Mouse (Mus musculus): ENCODE results near the gene Socs4. TPM values are rescaled to one million over a fixed set of nuclear protein-coding genes. Genes with fewer than 3 reads are reported as not detected.

Socs4 gene
- total RNA-seq, 1 experiment = 6.7 TPM

DNA sequence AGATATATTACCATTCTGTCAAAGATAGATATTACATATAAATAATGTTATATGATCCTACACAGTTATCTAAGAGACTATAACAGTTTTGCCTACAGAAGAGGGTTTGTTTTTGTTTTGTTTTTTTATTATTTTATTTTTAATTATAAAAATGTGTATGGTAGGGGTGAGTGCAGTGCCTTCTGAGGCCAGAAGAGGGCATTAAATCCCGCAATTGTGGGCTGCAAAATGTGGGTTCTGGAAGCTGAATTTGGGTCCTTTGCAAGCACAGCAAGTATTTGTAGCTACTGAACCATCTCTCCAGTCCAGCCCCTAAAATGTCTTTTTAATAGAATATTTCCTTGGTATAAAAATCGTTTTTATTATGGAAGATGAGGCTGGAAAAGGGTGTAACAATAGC, 2.3 kb downstream of the Socs4 start:
- no peaks in the 10 kb centered on the region; a peak in 2 of 4 replicates for H3K4me1 ChIP-seq (ENCODE audit: control insufficient read depth in 2 of 2, insufficient read depth in 2 of 2, low read length in 2 of 2, poor library complexity in 1 of 2)
- in situ Hi-C loops (cut with MboI; ENCODE audit: low sequenced_read_pairs in 2 of 2, unreplicated experiment in 2 of 2) = no loop called here
- no peak for DNase-seq (ENCODE audit: low read depth, low spot score)
- no peak for TF ChIP-seq ZNF384 (IDR thresholded peaks at IDR 0.05; ENCODE audit: low read depth, low read length)
- TF ChIP-seq MAFK (IDR thresholded peaks at IDR 0.05; ENCODE audit: insufficient read depth, low read depth, low read length) = no peak
- no peak for TF ChIP-seq ZC3H11A (IDR thresholded peaks at IDR 0.05; ENCODE audit: borderline replicate concordance, low read depth, low read length)
- no peak for TF ChIP-seq CHD2 (IDR thresholded peaks at IDR 0.05; ENCODE audit: low read depth, low read length)
- no peak for TF ChIP-seq HCFC1 (IDR thresholded peaks at IDR 0.05; ENCODE audit: borderline replicate concordance, insufficient read depth, low read length)
- H3K4me3 ChIP-seq (ENCODE audit: insufficient read depth in 1 of 2, low read depth in 1 of 2, low read length in 2 of 2, poor library complexity in 1 of 2, severe bottlenecking in 1 of 2) = no peak overlapping the region
- H3K27ac ChIP-seq (ENCODE audit: insufficient read depth, low read depth, low read length, poor library complexity, severe bottlenecking) = no peak overlapping the region
- H3K36me3 ChIP-seq (ENCODE audit: control insufficient read depth, insufficient read depth, low read length, poor library complexity, severe bottlenecking) = no peaks in the 10 kb centered on the region; the same call in 1 of the 2 replicates
- no peak overlapping the region for H3K9ac ChIP-seq (ENCODE audit: insufficient read depth, low read depth, low read length, poor library complexity, severe bottlenecking)
- H3K9me3 ChIP-seq (ENCODE audit: control insufficient read depth, insufficient read depth, low read depth, low read length) = no peaks in the 10 kb centered on the region

GRCm38 (mm10) chr14:47281535-47281934, 4.8 kb downstream of the Socs4 start:
- H3K27ac ChIP-seq (ENCODE audit: insufficient read depth, low read depth, low read length, poor library complexity, severe bottlenecking) = no peak overlapping the region
- H3K9ac ChIP-seq (ENCODE audit: insufficient read depth, low read depth, low read length, poor library complexity, severe bottlenecking) = no peak overlapping the region
- no peaks in the 10 kb centered on the region for H3K4me1 ChIP-seq (ENCODE audit: control insufficient read depth in 2 of 2, insufficient read depth in 2 of 2, low read length in 2 of 2, poor library complexity in 1 of 2)
- H3K4me3 ChIP-seq (ENCODE audit: insufficient read depth in 1 of 2, low read depth in 1 of 2, low read length in 2 of 2, poor library complexity in 1 of 2, severe bottlenecking in 1 of 2) = no peak overlapping the region
- TF ChIP-seq CHD2 (IDR thresholded peaks at IDR 0.05; ENCODE audit: low read depth, low read length) (no peak), ZNF384 (IDR thresholded peaks at IDR 0.05; ENCODE audit: low read depth, low read length) (peak; percentile 79), HCFC1 (IDR thresholded peaks at IDR 0.05; ENCODE audit: borderline replicate concordance, insufficient read depth, low read length) (no peak), MAFK (IDR thresholded peaks at IDR 0.05; ENCODE audit: insufficient read depth, low read depth, low read length) (no peak)
- in situ Hi-C loops (cut with MboI; ENCODE audit: low sequenced_read_pairs in 2 of 2, unreplicated experiment in 2 of 2) = no loop called here
- H3K36me3 ChIP-seq (ENCODE audit: control insufficient read depth, insufficient read depth, low read length, poor library complexity, severe bottlenecking) = no peaks in the 10 kb centered on the region
- DNase-seq (ENCODE audit: low read depth, low spot score) = no peak
- no peaks in the 10 kb centered on the region for H3K9me3 ChIP-seq (ENCODE audit: control insufficient read depth, insufficient read depth, low read depth, low read length)

DNA sequence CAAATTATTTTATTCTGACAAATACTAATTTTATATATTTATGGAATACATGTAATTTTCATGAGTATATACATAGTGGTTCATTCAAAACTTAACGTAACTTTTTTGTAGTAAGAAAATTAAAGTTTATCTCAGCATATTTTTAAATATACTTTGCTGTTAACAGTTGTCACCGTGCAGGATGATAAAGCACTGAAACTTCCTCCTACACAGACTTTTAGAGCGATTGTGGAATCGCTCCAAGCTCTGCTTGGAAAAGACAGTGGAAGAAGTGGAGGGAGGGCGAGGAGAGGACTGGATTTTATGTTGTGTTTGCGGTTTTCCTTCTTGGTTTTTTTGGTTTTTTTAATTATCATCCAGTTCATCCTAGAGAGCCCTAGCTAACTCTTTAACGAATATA, 6.8 kb downstream of the Socs4 start:
- Histone ChIP-seq H3K9ac (ENCODE audit: insufficient read depth, low read depth, low read length, poor library complexity, severe bottlenecking) (no peak overlapping the region), H3K4me1 (ENCODE audit: control insufficient read depth in 2 of 2, insufficient read depth in 2 of 2, low read length in 2 of 2, poor library complexity in 1 of 2) (no peaks in the 10 kb centered on the region; a peak in 1 of 4 replicates), H3K9me3 (ENCODE audit: control insufficient read depth, insufficient read depth, low read depth, low read length) (no peaks in the 10 kb centered on the region), H3K27ac (ENCODE audit: insufficient read depth, low read depth, low read length, poor library complexity, severe bottlenecking) (no peak overlapping the region), H3K4me3 (ENCODE audit: insufficient read depth in 1 of 2, low read depth in 1 of 2, low read length in 2 of 2, poor library complexity in 1 of 2, severe bottlenecking in 1 of 2) (no peak overlapping the region), H3K36me3 (ENCODE audit: control insufficient read depth, insufficient read depth, low read length, poor library complexity, severe bottlenecking) (no peaks in the 10 kb centered on the region)
- no peak for TF ChIP-seq HCFC1 (IDR thresholded peaks at IDR 0.05; ENCODE audit: borderline replicate concordance, insufficient read depth, low read length)
- no peak for TF ChIP-seq ZC3H11A (IDR thresholded peaks at IDR 0.05; ENCODE audit: borderline replicate concordance, low read depth, low read length)
- TF ChIP-seq ZNF384 (IDR thresholded peaks at IDR 0.05; ENCODE audit: low read depth, low read length) = no peak
- TF ChIP-seq MAFK (IDR thresholded peaks at IDR 0.05; ENCODE audit: insufficient read depth, low read depth, low read length) = no peak
- no peak for TF ChIP-seq CHD2 (IDR thresholded peaks at IDR 0.05; ENCODE audit: low read depth, low read length)
- in situ Hi-C loops (cut with MboI; ENCODE audit: low sequenced_read_pairs in 2 of 2, unreplicated experiment in 2 of 2) = no loop called here
- DNase-seq (ENCODE audit: low read depth, low spot score) = no peak

GRCm38 (mm10) chr14:47285271-47285670, 8.5 kb downstream of the Socs4 start:
- in situ Hi-C loops (cut with MboI; ENCODE audit: low sequenced_read_pairs in 2 of 2, unreplicated experiment in 2 of 2) = no loop called here
- Histone ChIP-seq H3K9ac (ENCODE audit: insufficient read depth, low read depth, low read length, poor library complexity, severe bottlenecking) (no peak overlapping the region), H3K9me3 (ENCODE audit: control insufficient read depth, insufficient read depth, low read depth, low read length) (no peaks in the 10 kb centered on the region), H3K36me3 (ENCODE audit: control insufficient read depth, insufficient read depth, low read length, poor library complexity, severe bottlenecking) (peaks cover 4% of the 10 kb centered on the region; the same call in 1 of the 2 replicates), H3K27ac (ENCODE audit: insufficient read depth, low read depth, low read length, poor library complexity, severe bottlenecking) (no peak overlapping the region), H3K4me3 (ENCODE audit: insufficient read depth in 1 of 2, low read depth in 1 of 2, low read length in 2 of 2, poor library complexity in 1 of 2, severe bottlenecking in 1 of 2) (no peak overlapping the region), H3K4me1 (ENCODE audit: control insufficient read depth in 2 of 2, insufficient read depth in 2 of 2, low read length in 2 of 2, poor library complexity in 1 of 2) (no peaks in the 10 kb centered on the region; a peak in 1 of 4 replicates)
- TF ChIP-seq ZNF384 (IDR thresholded peaks at IDR 0.05; ENCODE audit: low read depth, low read length) (no peak), CHD2 (IDR thresholded peaks at IDR 0.05; ENCODE audit: low read depth, low read length) (no peak), ZC3H11A (IDR thresholded peaks at IDR 0.05; ENCODE audit: borderline replicate concordance, low read depth, low read length) (no peak), MAFK (IDR thresholded peaks at IDR 0.05; ENCODE audit: insufficient read depth, low read depth, low read length) (no peak), HCFC1 (IDR thresholded peaks at IDR 0.05; ENCODE audit: borderline replicate concordance, insufficient read depth, low read length) (no peak)
- no peak for DNase-seq (ENCODE audit: low read depth, low spot score)

DNA sequence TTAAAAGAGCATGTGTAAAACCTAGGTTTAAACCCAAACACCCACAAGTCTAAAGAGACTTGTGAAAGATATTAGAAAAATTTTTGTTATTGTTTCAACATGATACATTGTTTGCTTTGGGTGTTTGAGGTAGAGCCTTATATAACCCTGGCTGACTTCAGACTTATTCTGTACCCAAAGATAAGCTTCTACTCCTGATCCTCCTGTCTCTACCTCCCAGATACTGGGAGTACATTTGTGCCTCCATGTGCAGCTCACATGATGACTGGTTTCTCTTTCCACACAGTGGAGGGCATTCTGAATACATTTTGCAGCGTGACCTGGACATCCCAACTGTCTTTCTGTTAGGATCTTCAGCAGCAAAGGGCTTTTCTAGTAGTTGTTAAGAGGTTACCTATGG, 9.5 kb downstream of the Socs4 start:
- no peak overlapping the region for H3K9ac ChIP-seq (ENCODE audit: insufficient read depth, low read depth, low read length, poor library complexity, severe bottlenecking)
- TF ChIP-seq HCFC1 (IDR thresholded peaks at IDR 0.05; ENCODE audit: borderline replicate concordance, insufficient read depth, low read length) = no peak
- no peak for TF ChIP-seq CHD2 (IDR thresholded peaks at IDR 0.05; ENCODE audit: low read depth, low read length)
- no peak for TF ChIP-seq ZC3H11A (IDR thresholded peaks at IDR 0.05; ENCODE audit: borderline replicate concordance, low read depth, low read length)
- TF ChIP-seq ZNF384 (IDR thresholded peaks at IDR 0.05; ENCODE audit: low read depth, low read length) = no peak
- TF ChIP-seq MAFK (IDR thresholded peaks at IDR 0.05; ENCODE audit: insufficient read depth, low read depth, low read length) = no peak
- DNase-seq (ENCODE audit: low read depth, low spot score) = no peak
- no peaks in the 10 kb centered on the region; a peak in 1 of 4 replicates for H3K4me1 ChIP-seq (ENCODE audit: control insufficient read depth in 2 of 2, insufficient read depth in 2 of 2, low read length in 2 of 2, poor library complexity in 1 of 2)
- no peaks in the 10 kb centered on the region for H3K9me3 ChIP-seq (ENCODE audit: control insufficient read depth, insufficient read depth, low read depth, low read length)
- H3K36me3 ChIP-seq (ENCODE audit: control insufficient read depth, insufficient read depth, low read length, poor library complexity, severe bottlenecking) = peaks cover 5% of the 10 kb centered on the region; the same call in 1 of the 2 replicates
- in situ Hi-C loops (cut with MboI; ENCODE audit: low sequenced_read_pairs in 2 of 2, unreplicated experiment in 2 of 2) = no loop called here
- H3K27ac ChIP-seq (ENCODE audit: insufficient read depth, low read depth, low read length, poor library complexity, severe bottlenecking) = no peak overlapping the region
- H3K4me3 ChIP-seq (ENCODE audit: insufficient read depth in 1 of 2, low read depth in 1 of 2, low read length in 2 of 2, poor library complexity in 1 of 2, severe bottlenecking in 1 of 2) = no peak overlapping the region

Data from ES-E14 (cell line).